Mouse (Mus musculus) neural tube, embryonic 12.5 days (tissue): ENCODE measurements around the gene Slc28a1. TPM values are rescaled to one million over a fixed set of nuclear protein-coding genes. Genes with fewer than 3 reads are reported as not detected.

Experiments
- ATAC-seq: fragments of 200-750 bp; cut with Nextera tagmentation; 2 replicates; pipeline ENCODE4 v1.8.0; 2017; ENCODE audit warnings: low read depth, mild to moderate bottlenecking, moderate TSS enrichment, moderate library complexity; ENCODE audit not compliant: low FRiP score
- H3K27ac ChIP-seq: fragments of 300-500 bp; sonication (generic); 2 replicates; pipeline ENCODE4 v1.5.1; 2016
- H3K27me3 ChIP-seq: fragments of 300-500 bp; sonication (generic); replicated peaks from 2 replicates; pipeline ENCODE4 v1.6.1; 2016; ENCODE audit warnings: mild to moderate bottlenecking
- H3K36me3 ChIP-seq: fragments of 300-500 bp; sonication (generic); 2 replicates; pipeline ENCODE4 v1.6.1; 2016; ENCODE audit warnings: mild to moderate bottlenecking
- H3K4me1 ChIP-seq: fragments of 300-500 bp; sonication (generic); 2 replicates; pipeline ENCODE4 v1.6.1; 2016
- H3K4me2 ChIP-seq: fragments of 300-500 bp; sonication (generic); replicated peaks from 2 replicates; pipeline ENCODE4 v1.6.1; 2016; ENCODE audit warnings: mild to moderate bottlenecking
- H3K4me3 ChIP-seq: fragments of 300-500 bp; sonication (generic); 2 replicates; pipeline ENCODE4 v1.5.1; 2016
- H3K9ac ChIP-seq: fragments of 300-500 bp; sonication (generic); 2 replicates; pipeline ENCODE4 v1.6.1; 2016; ENCODE audit warnings: mild to moderate bottlenecking
- H3K9me3 ChIP-seq: fragments of 300-500 bp; sonication (generic); 2 replicates; pipeline ENCODE4 v1.6.1; 2016; ENCODE audit warnings: mild to moderate bottlenecking
- WGBS: fragments of 180-500 bp; shearing (Covaris S2); methylation state at CpG from one replicate; pipeline ENCODE4 v1.1.7; 2016; 5-methylcytosine and 5-hydroxymethylcytosine counted together
- polyA plus RNA-seq: library from polyadenylated mRNA; unstranded; fragments of >200 nt; fragmentation: Nextera tagmentation; extraction: Ambion mirVana; gene quantifications from 2 replicates; pipeline ENCODE4 v1.2.1, GENCODE M21; 2016

Slc28a1 gene
- polyA plus RNA-seq, 1 experiment from 2014 or later, result not detected

- peaks cover 40% of the 10 kb centered on the region for H3K27me3 ChIP-seq
- H3K4me1 ChIP-seq, result peaks cover 7% of the 10 kb centered on the region
- no peaks in the 10 kb centered on the region for H3K36me3 ChIP-seq
- H3K9ac ChIP-seq, result no peak overlapping the region
- H3K9me3 ChIP-seq, result no peaks in the 10 kb centered on the region
- 21% methylated on average over 6 of the region's 6 CpGs for WGBS
- H3K4me3 ChIP-seq, result no peak overlapping the region
- H3K27ac ChIP-seq, result no peak overlapping the region
- H3K4me2 ChIP-seq, result no peak overlapping the region
- no peak for ATAC-seq
These were observed 94.3 kb downstream of the Slc28a1 start for GRCm38 (mm10) chr7:81208944-81209343.

- H3K9ac ChIP-seq, result no peak overlapping the region
- H3K27ac ChIP-seq, result no peak overlapping the region
- peaks cover 7% of the 10 kb centered on the region for H3K4me1 ChIP-seq
- H3K4me2 ChIP-seq, result no peak overlapping the region
- H3K9me3 ChIP-seq, result no peaks in the 10 kb centered on the region
- ATAC-seq, result no peak
- peaks cover 52% of the 10 kb centered on the region for H3K27me3 ChIP-seq
- no peak overlapping the region for H3K4me3 ChIP-seq
- H3K36me3 ChIP-seq, result no peaks in the 10 kb centered on the region
- 60% methylated on average over 12 of the region's 12 CpGs for WGBS
These were observed 95.5 kb downstream of the Slc28a1 start for GRCm38 (mm10) chr7:81209979-81210685.

GRCm38 (mm10) chr7:81211760-81212159 lies 97.2 kb downstream of the Slc28a1 start:
- no peaks in the 10 kb centered on the region for H3K9me3 ChIP-seq
- H3K27ac ChIP-seq, result no peak overlapping the region
- no peaks in the 10 kb centered on the region for H3K36me3 ChIP-seq
- no peak overlapping the region for H3K4me3 ChIP-seq
- no peak overlapping the region for H3K9ac ChIP-seq
- H3K4me1 ChIP-seq, result peaks cover 7% of the 10 kb centered on the region
- H3K27me3 ChIP-seq, result peaks cover 64% of the 10 kb centered on the region
- ATAC-seq, result no peak
- 4% methylated on average over 8 of the region's 8 CpGs for WGBS
- peak overlapping the region; percentile 69 for H3K4me2 ChIP-seq

- H3K9me3 ChIP-seq, result no peaks in the 10 kb centered on the region
- ATAC-seq, result peak; percentile 62
- peaks cover 7% of the 10 kb centered on the region for H3K4me1 ChIP-seq
- peak overlapping the region; percentile 41 for H3K4me3 ChIP-seq
- no peaks in the 10 kb centered on the region for H3K36me3 ChIP-seq
- peak overlapping the region; percentile 69 for H3K4me2 ChIP-seq
- peak overlapping the region; percentile 33; the same call in 1 of the 2 replicates for H3K9ac ChIP-seq
- WGBS, result 2% methylated on average over 22 of the region's 22 CpGs
- no peak overlapping the region for H3K27ac ChIP-seq
- peaks cover 65% of the 10 kb centered on the region for H3K27me3 ChIP-seq
These were observed 97.7 kb downstream of the Slc28a1 start for GRCm38 (mm10) chr7:81212261-81212681.

- Histone ChIP-seq H3K27ac (no peak overlapping the region), H3K4me2 (peak overlapping the region; percentile 69), H3K36me3 (no peaks in the 10 kb centered on the region), H3K9ac (peak overlapping the region; percentile 33), H3K9me3 (no peaks in the 10 kb centered on the region), H3K4me3 (peak overlapping the region; percentile 41), H3K27me3 (peaks cover 65% of the 10 kb centered on the region), H3K4me1 (peaks cover 7% of the 10 kb centered on the region)
- under 1% methylated on average over 57 of the region's 57 CpGs for WGBS
- ATAC-seq, result peak; percentile 89
These were observed 98.2 kb downstream of the Slc28a1 start for GRCm38 (mm10) chr7:81212697-81213346.

- peak within 1 kb of the TSS; percentile 33 for H3K9ac ChIP-seq
- H3K36me3 ChIP-seq, result no peaks in the 10 kb centered on the region
- H3K4me1 ChIP-seq, result peaks cover 7% of the 10 kb centered on the region
- no peak within 1 kb of the TSS for H3K27ac ChIP-seq
- 1% methylated on average over 126 of the region's 128 CpGs for WGBS
- ATAC-seq, result peak; percentile 15; the same call in 1 of the 2 replicates
- H3K4me2 ChIP-seq, result peak within 1 kb of the TSS; percentile 69
- H3K9me3 ChIP-seq, result no peaks in the 10 kb centered on the region
- H3K4me3 ChIP-seq, result peak within 1 kb of the TSS; percentile 41
- peaks cover 65% of the 10 kb centered on the region for H3K27me3 ChIP-seq
These were observed 99.0 kb downstream of the Slc28a1 start, which contains the start of gene Pde8a for GRCm38 (mm10) chr7:81213347-81214152. TSS of gene Pde8a (plus strand) at chr7:81213596.

GRCm38 (mm10) chr7:81214153-81214907 lies 99.7 kb downstream of the Slc28a1 start:
- H3K9me3 ChIP-seq, result no peaks in the 10 kb centered on the region
- H3K9ac ChIP-seq, result peak overlapping the region; percentile 33; the same call in 1 of the 2 replicates
- no peak overlapping the region for H3K27ac ChIP-seq
- H3K4me2 ChIP-seq, result peak overlapping the region; percentile 69
- no peaks in the 10 kb centered on the region for H3K36me3 ChIP-seq
- peaks cover 7% of the 10 kb centered on the region for H3K4me1 ChIP-seq
- no peak for ATAC-seq
- peaks cover 65% of the 10 kb centered on the region for H3K27me3 ChIP-seq
- WGBS, result 3% methylated on average over 40 of the region's 40 CpGs
- peak overlapping the region; percentile 41 for H3K4me3 ChIP-seq

GRCm38 (mm10) chr7:81215950-81216349 lies 101.4 kb downstream of the Slc28a1 start:
- H3K27ac ChIP-seq, result no peak overlapping the region
- no peak for ATAC-seq
- H3K4me3 ChIP-seq, result no peak overlapping the region
- peaks cover 53% of the 10 kb centered on the region for H3K27me3 ChIP-seq
- WGBS, result 81% methylated on average over 1 of the region's 1 CpGs
- peaks cover 7% of the 10 kb centered on the region for H3K4me1 ChIP-seq
- H3K9ac ChIP-seq, result no peak overlapping the region
- no peaks in the 10 kb centered on the region for H3K36me3 ChIP-seq
- H3K9me3 ChIP-seq, result no peaks in the 10 kb centered on the region
- H3K4me2 ChIP-seq, result no peak overlapping the region

- H3K4me1 ChIP-seq, result no peaks in the 10 kb centered on the region
- no peak overlapping the region for H3K4me2 ChIP-seq
- H3K9me3 ChIP-seq, result no peaks in the 10 kb centered on the region
- peaks cover 21% of the 10 kb centered on the region for H3K27me3 ChIP-seq
- no peak overlapping the region for H3K9ac ChIP-seq
- 66% methylated on average over 7 of the region's 7 CpGs for WGBS
- no peak for ATAC-seq
- no peak overlapping the region for H3K4me3 ChIP-seq
- no peak overlapping the region for H3K27ac ChIP-seq
- H3K36me3 ChIP-seq, result no peaks in the 10 kb centered on the region
These were observed 104.7 kb downstream of the Slc28a1 start for GRCm38 (mm10) chr7:81219321-81219720.
